22 mouse cellular contexts compared by ENCODE assay signal in the genomic region with DNA sequence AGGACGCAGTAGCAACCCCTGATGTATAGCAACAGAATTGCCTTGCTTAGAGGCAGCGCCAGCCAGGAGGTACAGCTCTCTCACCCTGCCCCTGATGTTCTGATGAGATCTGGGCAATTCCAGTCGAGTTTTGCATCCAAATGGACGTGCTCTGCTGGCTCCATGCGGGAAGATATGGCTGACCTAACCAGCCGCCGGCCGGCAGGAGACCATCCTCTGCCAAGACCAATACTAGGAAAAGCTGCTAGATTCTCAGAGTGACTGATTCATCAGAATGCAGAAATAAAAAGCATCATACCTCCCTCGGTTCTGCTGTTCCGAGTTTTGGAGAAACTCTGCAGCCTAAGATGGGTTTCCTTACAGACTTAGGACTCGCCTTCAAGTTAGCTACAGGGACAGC. TPM values are rescaled to one million over a fixed set of nuclear protein-coding genes. Genes with fewer than 3 reads are reported as not detected.
DNase-seq lines count a peak whose midpoint lies in the region; ATAC-seq and TF ChIP-seq lines count a peak whose summit lies in the region.
"Had no signal": no experiment of that assay in that cellular context is flagged by ENCODE, and none has a peak within 500 bp of the region (broad histone marks: within the 10 kb centered on the region; RNA-seq: fewer than 3 reads in every experiment).

No protein-coding gene starts in this region.

- CTCF ChIA-PET in Patski (lab: Charles Lee) = no interaction called here

- TF ChIP-seq CTCF in Patski (IDR thresholded peaks at IDR 0.05) = no peak
- no peak for TF ChIP-seq CTCF in cerebellum, adult 2 months (IDR thresholded peaks at IDR 0.05; ENCODE audit: borderline replicate concordance, insufficient read depth, low read depth, low read length)

- no peak for TF ChIP-seq POLR2A in cerebellum, adult 2 months (IDR thresholded peaks at IDR 0.05; ENCODE audit: borderline replicate concordance, insufficient read depth, low read length)

- POLR2A ChIA-PET in Patski (lab: Charles Lee) = no interaction called here

- in situ Hi-C loops in Patski (cut with MboI; ENCODE audit: low pct_unique_long_range_greater_than_20kb) = no loop called here

- no peaks in the 10 kb centered on the region for H3K27me3 ChIP-seq in Patski
- no peaks in the 10 kb centered on the region for H3K27me3 ChIP-seq in cerebellum, adult 2 months (ENCODE audit: control insufficient read depth, insufficient read depth, low read length)
- H3K27me3 ChIP-seq: heart, embryonic 13.5 days; limb, embryonic 12.5 days; liver, embryonic 12.5 days; neural tube, embryonic 15.5 days; stomach, embryonic 15.5 days had no signal

- DNase-seq in ES-CJ7 (ENCODE audit: low read depth, low spot score) (peak; percentile 78), Patski (ENCODE audit: low read depth, low spot score) (peak; percentile 66)
- peak; percentile 37 to 62 for DNase-seq in cerebellum, adult 2 months
- DNase-seq in cerebellum, postnatal 36 days = peak; percentile 28 to 41
- no peak for DNase-seq in ovary, adult 18-20 months (ENCODE audit: low spot score)
- no peak for DNase-seq in kidney, adult 11 months
- DNase-seq: adrenal gland, postnatal 10 days; kidney, postnatal 10 days; lung, adult 2 months; lung, postnatal 4 days; right cerebral cortex, postnatal 25 days had no signal

- peaks cover 18% of the 10 kb centered on the region for H3K4me1 ChIP-seq in cerebellum, adult 2 months (ENCODE audit: control insufficient read depth, insufficient read depth, low read length)
- H3K4me1 ChIP-seq: liver, embryonic 12.5 days had no signal

- H3K27ac ChIP-seq in cerebellum, adult 2 months (ENCODE audit: insufficient read depth, low read length) = no peak overlapping the region
- H3K27ac ChIP-seq: heart, embryonic 13.5 days; hindbrain, postnatal 0 days; limb, embryonic 12.5 days; liver, embryonic 12.5 days; neural tube, embryonic 15.5 days; stomach, embryonic 15.5 days had no signal

- no peak for ATAC-seq in Patski
- no peak for ATAC-seq in activated CD4-positive, CD25-positive, alpha-beta regulatory T cell, adult 4 months
- ATAC-seq: hindbrain, postnatal 0 days; intestine, postnatal 0 days; liver, embryonic 12.5 days; midbrain, embryonic 16.5 days had no signal

- WGBS in cerebellum, adult 2 months = 19% methylated on average over 11 of the region's 11 CpGs

- no peak overlapping the region for H3K4me3 ChIP-seq in cerebellum, adult 2 months (replicated peaks; ENCODE audit: insufficient read depth, low read depth, low read length)
- H3K4me3 ChIP-seq: embryonic facial prominence, embryonic 10.5 days; heart, embryonic 13.5 days; limb, embryonic 12.5 days; liver, embryonic 12.5 days; neural tube, embryonic 15.5 days; stomach, embryonic 15.5 days had no signal

RNA-seq across cellular contexts. Expression of a gene that starts 52.5 kb away (rescaled TPM):
- polyA plus RNA-seq in Patski (2021) = 3.4 TPM
- polyA plus RNA-seq in cerebellum, adult 2 months (2012; rRNA removed) = 1.7 and 2.1 TPM in 2 replicates
- not detected for polyA plus RNA-seq in activated CD4-positive, CD25-positive, alpha-beta regulatory T cell, adult 4 months (2017; shearing (Covaris generic))
- polyA plus RNA-seq: limb, embryonic 12.5 days; urinary bladder, adult 2 months had no signal

Comparison
In these comparisons a context has a peak if more than half of its experiments do, and no peak if none do; other contexts are left out.
1. DNase-seq: peak in ES-CJ7 (single experiment), Patski (single experiment), cerebellum, adult 2 months (2 of 2) and cerebellum, postnatal 36 days (2 of 2); none in ovary, adult 18-20 months (single experiment) and kidney, adult 11 months (single experiment).